Mouse (Mus musculus): ENCODE measurements at regions not wholly inside any gene's neighbourhood (a gene's known extent, or its start where the extent isn't known, plus 50 kb on each side); places are given as distances from the start of the nearest gene placed in this dataset.

GRCm38 (mm10) chr1:81675576-81676342 lies 557.2 kb upstream of the Gm9747 start:
- TF ChIP-seq MAFK (IDR thresholded peaks at IDR 0.05; ENCODE audit: insufficient read depth, low read depth, low read length) (no peak), HCFC1 (IDR thresholded peaks at IDR 0.05; ENCODE audit: borderline replicate concordance, insufficient read depth, low read length) (no peak)
